Mouse (Mus musculus) heart, embryonic 14.5 days (tissue): ENCODE data around the gene Nqo1. TPM values are rescaled to one million over a fixed set of nuclear protein-coding genes. Genes with fewer than 3 reads are reported as not detected.

Source experiments
- ATAC-seq: fragments of 200-750 bp; cut with Nextera tagmentation; 2 replicates; pipeline ENCODE4 v1.8.0; 2017; ENCODE audit warnings: low read depth, moderate TSS enrichment; ENCODE audit not compliant: insufficient number of reproducible peaks, insufficient read depth, low FRiP score
- H3K27ac ChIP-seq, 2 experiments: fragments of 200-500 bp in 1 of 2; fragments of 300-500 bp in 1 of 2; sonication (generic) in 1 of 2; replicated peaks in 1 of 2; 2 replicates each; pipeline ENCODE4 v1.5.1; 2012 to 2014; ENCODE audit warnings: low read depth in 2 of 2, low read length in 2 of 2, control low read depth in 1 of 2, mild to moderate bottlenecking in 1 of 2, mixed read lengths in 1 of 2; ENCODE audit not compliant: control insufficient read depth in 1 of 2, insufficient read depth in 1 of 2
- H3K27me3 ChIP-seq: fragments of 300-500 bp; sonication (generic); 2 replicates; pipeline ENCODE4 v1.6.1; 2014; ENCODE audit warnings: mild to moderate bottlenecking, low read length, control low read depth; ENCODE audit not compliant: control insufficient read depth, insufficient read depth
- H3K36me3 ChIP-seq: fragments of 300-500 bp; sonication (generic); 2 replicates; pipeline ENCODE4 v1.6.1; 2014; ENCODE audit warnings: mild to moderate bottlenecking, control low read depth, low read length, mixed read lengths; ENCODE audit not compliant: control insufficient read depth, insufficient read depth
- H3K4me1 ChIP-seq, 2 experiments: fragments of 200-500 bp in 1 of 2; fragments of 300-500 bp in 1 of 2; sonication (generic) in 1 of 2; 2 replicates each; pipeline ENCODE4 v1.6.1; 2012 to 2014; ENCODE audit warnings: low read length in 2 of 2, control low read depth in 1 of 2, mixed read lengths in 1 of 2; ENCODE audit not compliant: control insufficient read depth in 2 of 2, insufficient read depth in 2 of 2
- H3K4me2 ChIP-seq: fragments of 300-500 bp; sonication (generic); 2 replicates; pipeline ENCODE4 v1.6.1; 2014; ENCODE audit warnings: mild to moderate bottlenecking, low read length
- H3K4me3 ChIP-seq, 2 experiments: fragments of 200-500 bp in 1 of 2; fragments of 300-500 bp in 1 of 2; sonication (generic) in 1 of 2; 2 replicates each; pipeline ENCODE4 v1.5.1; 2012 to 2014; ENCODE audit warnings: low read length in 2 of 2, mild to moderate bottlenecking in 2 of 2, control low read depth in 1 of 2, low read depth in 1 of 2, moderate library complexity in 1 of 2; ENCODE audit not compliant: control insufficient read depth in 1 of 2, insufficient read depth in 1 of 2
- H3K9ac ChIP-seq: fragments of 300-500 bp; sonication (generic); 2 replicates; pipeline ENCODE4 v1.6.1; 2014; ENCODE audit warnings: mild to moderate bottlenecking, low read length
- H3K9me3 ChIP-seq: fragments of 300-500 bp; sonication (generic); 2 replicates; pipeline ENCODE4 v1.6.1; 2016; ENCODE audit warnings: low read length, control low read depth; ENCODE audit not compliant: control insufficient read depth
- WGBS: fragments of 180-500 bp; shearing (Covaris S2); extraction: QIAGEN DNeasy Blood & Tissue Kit; methylation state at CpG from one replicate; pipeline ENCODE4 v1.1.7; 2014; 5-methylcytosine and 5-hydroxymethylcytosine counted together
- polyA plus RNA-seq: library from polyadenylated mRNA; unstranded; fragments of >200 nt; fragmentation: Nextera tagmentation; extraction: Ambion mirVana; gene quantifications from 2 replicates; pipeline ENCODE4 v1.2.1, GENCODE M21; 2014

The Nqo1 gene
- polyA plus RNA-seq, 1 experiment from 2014 or later, result 6.0 TPM

DNA sequence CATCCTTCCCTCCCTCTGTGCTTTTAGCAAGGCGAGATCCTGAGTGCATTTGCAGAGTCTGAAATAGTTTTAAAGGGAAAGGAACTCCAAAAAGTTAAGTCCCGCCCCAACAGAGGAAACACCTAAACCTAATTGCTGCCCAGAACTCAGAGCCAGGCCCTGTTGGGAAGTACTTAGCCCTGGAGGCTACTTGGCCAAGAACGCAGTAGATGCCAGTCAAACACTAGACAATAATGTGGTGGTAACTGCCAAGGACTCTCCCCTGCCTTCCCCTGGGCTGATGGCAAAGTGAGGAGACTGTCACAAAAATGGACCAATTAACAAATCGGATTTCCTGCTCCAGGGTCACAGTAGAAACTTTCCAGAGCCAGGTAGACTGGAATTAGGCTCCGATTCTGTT lies 1.1 kb downstream of the Nqo1 start:
- Histone ChIP-seq H3K4me2 (no peak overlapping the region), H3K9ac (no peak overlapping the region), H3K36me3 (no peaks in the 10 kb centered on the region), H3K27ac (no peak overlapping the region), H3K4me3 (no peak overlapping the region), H3K9me3 (no peaks in the 10 kb centered on the region), H3K4me1 (peaks cover 3 to 5% of the 10 kb centered on the region in 2 experiments; a peak in 2 of 4 replicates), H3K27me3 (no peaks in the 10 kb centered on the region)
- WGBS, result 73% methylated on average over 5 of the region's 5 CpGs
- ATAC-seq, result no peak

DNA sequence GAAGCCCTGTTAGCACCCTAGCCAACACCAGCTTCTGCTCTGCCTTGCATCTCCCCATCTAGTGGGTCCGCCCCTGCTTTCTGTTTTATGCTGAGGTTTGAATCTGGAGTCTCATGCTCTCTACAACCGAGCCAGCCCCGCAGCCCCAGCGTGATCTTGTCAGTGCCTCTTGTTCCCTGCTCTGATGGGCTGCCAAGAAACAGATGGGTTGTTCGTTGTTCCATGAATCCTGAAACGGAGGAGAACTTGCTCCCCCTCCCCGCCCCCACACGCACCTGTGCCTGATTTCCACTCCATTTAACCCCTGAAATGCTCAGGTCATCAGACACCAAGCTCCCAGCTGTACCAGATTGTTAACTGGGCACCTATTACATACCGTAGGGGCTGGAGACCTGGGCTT lies 3.5 kb downstream of the Nqo1 start:
- ATAC-seq, result no peak
- no peak overlapping the region for H3K4me2 ChIP-seq
- H3K36me3 ChIP-seq, result no peaks in the 10 kb centered on the region
- 42% methylated on average over 9 of the region's 9 CpGs for WGBS
- H3K27ac ChIP-seq, result no peak overlapping the region
- H3K4me1 ChIP-seq, result peaks cover 3 to 5% of the 10 kb centered on the region in 2 experiments; a peak in 2 of 4 replicates
- H3K4me3 ChIP-seq, result no peak overlapping the region
- H3K9me3 ChIP-seq, result no peaks in the 10 kb centered on the region
- no peaks in the 10 kb centered on the region for H3K27me3 ChIP-seq
- no peak overlapping the region for H3K9ac ChIP-seq

DNA sequence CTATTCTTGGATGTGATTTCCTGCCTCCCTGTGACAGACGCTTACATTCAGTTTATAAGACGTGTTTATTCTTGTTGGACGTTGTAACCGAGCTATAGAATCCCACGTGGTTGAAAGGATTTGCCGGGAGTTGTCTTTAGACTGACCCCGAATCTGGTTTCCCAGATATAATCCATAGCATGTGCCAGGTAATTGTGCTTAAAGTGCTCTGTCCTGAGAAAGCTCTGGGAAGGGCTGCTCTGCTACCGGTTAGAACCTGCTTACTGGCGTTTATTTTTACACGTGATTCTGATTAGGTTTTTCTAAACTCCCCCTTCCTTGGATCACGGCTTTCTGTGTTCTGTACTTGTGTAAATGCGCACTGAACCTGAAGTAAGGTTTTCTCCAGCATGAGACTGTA lies 5.3 kb downstream of the Nqo1 start:
- Histone ChIP-seq H3K27me3 (no peaks in the 10 kb centered on the region), H3K9me3 (no peaks in the 10 kb centered on the region), H3K27ac (no peak overlapping the region), H3K4me2 (no peak overlapping the region), H3K36me3 (no peaks in the 10 kb centered on the region), H3K4me1 (peaks cover under 1 to 4% of the 10 kb centered on the region in 2 experiments; a peak in 2 of 4 replicates), H3K4me3 (no peak overlapping the region), H3K9ac (no peak overlapping the region)
- ATAC-seq, result no peak
- WGBS, result 53% methylated on average over 12 of the region's 12 CpGs

DNA sequence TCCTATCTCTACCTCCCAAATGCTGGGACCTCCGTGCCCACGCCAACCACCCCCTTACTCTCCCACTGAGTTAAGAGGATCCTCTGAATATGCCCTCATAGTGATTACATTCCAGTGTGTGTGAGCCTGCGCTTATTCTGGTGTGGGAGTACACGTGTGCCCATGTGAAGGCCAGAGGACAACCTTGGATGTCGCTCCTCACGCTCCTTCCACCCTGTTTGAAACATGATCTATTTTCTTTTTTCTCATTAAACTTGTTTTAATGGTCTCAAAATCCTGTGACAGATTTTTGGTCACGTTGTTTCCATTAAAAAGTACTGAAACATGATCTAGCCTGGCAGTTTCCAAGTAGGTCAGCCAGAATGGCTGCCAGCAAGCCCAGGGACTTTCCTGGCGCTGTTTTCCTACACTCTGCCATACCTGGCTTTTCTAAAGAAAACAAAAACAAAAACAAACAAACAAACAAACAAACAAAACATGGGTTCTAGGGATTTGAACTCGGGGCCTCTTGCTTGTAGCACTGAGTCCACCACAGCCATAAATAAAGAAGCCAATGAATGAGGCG lies 6.8 kb downstream of the Nqo1 start:
- ATAC-seq, result no peak

DNA sequence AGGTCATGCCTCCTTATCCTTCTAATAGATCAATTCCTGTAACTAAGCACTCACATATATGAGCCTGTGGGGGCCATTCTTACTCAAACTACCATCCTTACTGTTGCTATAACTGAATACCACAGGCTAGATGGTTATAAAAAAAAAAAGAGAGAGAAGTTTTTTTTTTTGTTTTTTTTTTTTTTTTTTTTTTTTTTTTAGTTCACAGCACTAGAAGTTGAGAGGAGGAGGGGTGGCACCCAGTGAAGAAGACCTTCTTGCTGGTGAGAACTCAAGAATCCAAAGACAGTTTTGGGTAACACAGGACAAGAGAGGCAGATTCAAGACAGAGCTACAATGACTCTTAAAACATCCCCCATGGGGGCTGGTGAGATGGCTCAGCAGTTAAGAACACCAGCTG lies 7.6 kb downstream of the Nqo1 start:
- no peak for ATAC-seq
- H3K4me1 ChIP-seq, result no peaks in the 10 kb centered on the region

More for the DNA sequence above, 6.8 kb downstream of the Nqo1 start:
- no peak overlapping the region for H3K4me2 ChIP-seq
- no peak overlapping the region for H3K27ac ChIP-seq
- H3K4me1 ChIP-seq, result no peaks in the 10 kb centered on the region
- H3K9me3 ChIP-seq, result no peaks in the 10 kb centered on the region
- H3K9ac ChIP-seq, result no peak overlapping the region
- no peak overlapping the region for H3K4me3 ChIP-seq
- 85% methylated on average over 10 of the region's 10 CpGs for WGBS
- H3K36me3 ChIP-seq, result no peaks in the 10 kb centered on the region
- no peaks in the 10 kb centered on the region for H3K27me3 ChIP-seq

DNA sequence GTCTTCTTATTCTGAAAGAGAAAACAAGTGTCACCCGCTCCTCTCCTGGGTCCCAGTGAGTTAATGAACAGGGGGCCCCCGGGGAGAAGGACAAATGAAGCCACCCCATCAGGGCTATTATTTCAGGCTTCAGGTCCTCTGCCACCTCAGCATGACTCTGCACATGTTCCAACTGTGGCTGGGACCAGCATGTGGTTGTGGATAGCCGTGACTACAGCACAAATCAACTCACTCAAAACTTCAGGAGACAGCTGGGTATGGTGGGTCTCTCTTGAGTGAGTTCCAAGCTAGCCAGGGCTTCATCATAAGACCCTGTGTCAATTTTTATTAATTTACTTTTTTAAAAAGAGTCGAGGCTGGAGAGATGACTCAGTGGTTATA lies 11.9 kb downstream of the Nqo1 start:
- ATAC-seq, result no peak
- Histone ChIP-seq H3K4me3 (no peak overlapping the region), H3K36me3 (no peaks in the 10 kb centered on the region), H3K9ac (no peak overlapping the region), H3K4me2 (no peak overlapping the region), H3K4me1 (peaks cover 4 to 13% of the 10 kb centered on the region in 2 experiments), H3K27me3 (no peaks in the 10 kb centered on the region), H3K27ac (no peak overlapping the region), H3K9me3 (no peaks in the 10 kb centered on the region)
- WGBS, result 62% methylated on average over 4 of the region's 4 CpGs

More for the DNA sequence above, 7.6 kb downstream of the Nqo1 start:
- Histone ChIP-seq H3K4me3 (no peak overlapping the region), H3K27me3 (no peaks in the 10 kb centered on the region), H3K9me3 (no peaks in the 10 kb centered on the region), H3K4me2 (no peak overlapping the region), H3K36me3 (no peaks in the 10 kb centered on the region), H3K9ac (no peak overlapping the region), H3K27ac (no peak overlapping the region)

DNA sequence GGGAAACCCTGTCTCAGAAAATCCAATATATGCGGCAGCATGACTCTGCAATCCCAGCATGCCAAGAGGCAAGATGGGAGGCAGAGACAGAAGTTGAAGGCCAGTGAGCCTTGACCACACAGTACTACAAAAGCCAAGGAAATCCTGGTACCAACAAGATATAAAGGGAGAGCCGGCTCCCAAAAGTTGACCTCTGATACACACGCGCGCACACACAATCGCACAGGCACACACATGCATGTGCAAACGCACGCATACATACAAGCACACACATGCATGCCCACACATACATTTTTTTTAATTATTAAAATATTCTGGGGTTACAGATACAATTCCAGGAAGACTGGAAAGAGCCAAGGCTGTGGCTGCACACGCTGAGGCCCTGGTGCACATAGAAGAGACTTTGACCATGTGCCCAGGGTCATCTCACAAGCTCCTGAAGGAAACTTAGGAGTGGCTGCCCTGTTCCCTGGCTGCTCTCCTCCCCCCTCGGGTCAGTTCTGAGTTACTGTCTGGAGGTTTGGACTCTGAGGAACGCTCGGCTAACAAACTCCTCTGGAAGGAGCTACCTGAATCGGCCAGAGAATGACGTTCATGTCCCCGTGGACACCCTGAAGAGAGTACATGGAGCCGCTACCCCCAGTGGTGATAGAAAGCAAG lies 12.4 kb downstream of the Nqo1 start:
- H3K4me1 ChIP-seq, result peaks cover 5 to 18% of the 10 kb centered on the region in 2 experiments
- H3K36me3 ChIP-seq, result no peaks in the 10 kb centered on the region
- no peak overlapping the region for H3K27ac ChIP-seq
- no peaks in the 10 kb centered on the region for H3K9me3 ChIP-seq
- no peak overlapping the region for H3K4me2 ChIP-seq
- 90% methylated on average over 16 of the region's 16 CpGs for WGBS
- no peak for ATAC-seq
- no peaks in the 10 kb centered on the region for H3K27me3 ChIP-seq
- H3K9ac ChIP-seq, result no peak overlapping the region
- no peak overlapping the region for H3K4me3 ChIP-seq

DNA sequence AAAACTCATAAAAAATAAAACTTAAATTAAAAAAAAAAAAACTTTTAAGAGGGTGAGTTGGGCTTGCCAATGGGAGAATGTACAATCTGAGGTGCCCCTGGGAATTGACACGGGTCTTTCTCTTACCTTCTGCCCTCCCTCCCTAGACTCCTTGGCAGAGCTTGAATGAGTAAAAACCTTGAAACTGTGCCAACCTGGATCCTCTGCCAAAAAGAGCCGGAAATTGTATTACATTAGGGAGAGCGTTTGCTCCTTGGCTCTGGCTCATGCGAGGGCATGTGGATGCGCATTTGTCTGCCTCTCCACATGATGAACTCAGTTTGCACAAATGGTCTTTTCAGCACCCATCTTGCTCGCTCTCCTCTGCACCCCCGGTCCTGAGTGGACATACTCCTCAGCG lies 13.4 kb downstream of the Nqo1 start:
- 66% methylated on average over 8 of the region's 8 CpGs for WGBS
- ATAC-seq, result no peak
- Histone ChIP-seq H3K4me1 (peaks cover 8 to 25% of the 10 kb centered on the region in 2 experiments), H3K27me3 (no peaks in the 10 kb centered on the region), H3K27ac (no peak overlapping the region), H3K4me3 (no peak overlapping the region), H3K36me3 (no peaks in the 10 kb centered on the region), H3K9me3 (no peaks in the 10 kb centered on the region), H3K4me2 (no peak overlapping the region), H3K9ac (no peak overlapping the region)
